Mouse (Mus musculus) neural tube, postnatal 0 days (tissue): Measurements from ENCODE around the gene 0610012G03Rik. TPM values are rescaled to one million over a fixed set of nuclear protein-coding genes. Genes with fewer than 3 reads are reported as not detected.

ENCODE experiments used
- microRNA-seq: library from miRNA; unstranded; fragments of <30 nt; microRNA quantifications from one replicate; pipeline ENCODE4, GENCODE M21; 2016
- polyA plus RNA-seq: library from polyadenylated mRNA; unstranded; fragments of >200 nt; fragmentation: Nextera tagmentation; extraction: Ambion mirVana; gene quantifications from 2 replicates; pipeline ENCODE4 v1.2.1, GENCODE M21; 2015

The 0610012G03Rik gene
- polyA plus RNA-seq = 142 and 153 TPM in 2 replicates

DNA sequence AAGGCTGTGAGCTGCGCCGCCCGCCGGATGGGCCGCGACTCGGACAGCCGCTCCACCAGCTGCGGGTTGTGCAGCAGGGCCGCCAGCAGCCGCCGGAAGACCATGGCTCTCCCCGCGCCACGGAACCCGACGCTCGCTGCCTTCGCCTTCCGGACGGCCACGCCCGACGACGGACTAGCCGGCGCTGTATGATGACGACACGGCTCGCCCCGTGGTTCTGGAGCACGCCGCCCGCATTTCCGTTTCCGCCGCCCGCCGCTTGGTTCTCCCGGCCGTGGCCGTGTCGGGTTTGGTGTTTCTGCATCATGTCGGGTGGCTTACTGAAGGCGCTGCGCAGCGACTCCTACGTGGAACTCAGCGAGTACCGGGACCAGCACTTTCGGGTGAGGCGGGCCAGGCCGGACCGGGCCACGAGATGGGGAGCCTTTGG, at the start of gene 0610012G03Rik, which contains the start of gene Ncbp2:
0610012G03Rik (minus strand) TSS at position 150 of the 430 bp plus-strand sequence.
Ncbp2 (plus strand) TSS at position 169 of the 430 bp plus-strand sequence.

DNA sequence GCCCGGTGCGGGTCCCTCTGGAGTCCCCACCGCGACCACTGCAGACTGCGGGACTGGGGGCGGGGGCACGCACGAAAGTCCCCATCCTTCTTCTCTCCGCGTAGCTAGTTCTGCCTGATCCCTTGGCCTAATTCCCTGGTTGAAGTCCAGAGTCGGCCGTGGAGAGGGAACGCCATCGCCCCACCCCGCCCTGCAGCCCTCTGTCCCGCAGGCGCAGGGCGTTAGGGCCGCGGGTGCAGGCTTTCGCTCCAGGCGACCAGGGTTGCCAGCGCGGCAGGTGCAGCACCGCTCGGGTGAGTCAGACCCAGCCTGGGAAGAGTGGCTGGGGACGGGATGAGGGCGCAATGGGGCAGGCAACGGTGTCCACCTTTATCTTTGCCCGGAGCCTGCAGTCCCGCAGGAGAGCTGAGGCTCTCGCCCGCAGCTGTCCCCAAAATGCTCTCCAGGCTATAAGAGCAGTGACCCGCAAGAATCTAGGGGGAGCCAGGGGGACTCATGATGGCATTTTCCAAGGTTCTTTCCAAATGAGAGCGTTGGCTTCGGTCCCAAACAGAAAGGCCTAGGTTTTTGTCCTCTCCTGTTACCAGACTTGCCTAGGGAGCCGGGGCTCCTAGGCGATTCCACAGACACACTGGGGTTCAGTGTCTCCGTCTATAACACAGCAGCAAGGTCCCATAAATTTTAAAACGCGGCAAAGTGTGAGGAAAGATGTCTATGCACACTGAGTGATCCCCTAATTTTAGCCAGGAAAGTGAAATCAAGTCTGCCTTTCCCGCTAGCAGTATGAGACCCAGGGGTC, 14.3 kb downstream of the 0610012G03Rik start, which contains the start of gene Pigz:
Pigz (plus strand) TSS at position 101 of the 799 bp plus-strand sequence.

Small RNAs within 50 kb of the gene (microRNA-seq; reads per million reads assigned to microRNA genes)
- gene Gm26269 = not detected

Other genes starting within 250 kb of the 0610012G03Rik start
- 0.18 and 0.24 TPM in 2 replicates for gene Meltf, start 69.7 kb downstream of the 0610012G03Rik start, polyA plus RNA-seq
- gene Pigz, start 14.6 kb downstream of the 0610012G03Rik start, polyA plus RNA-seq = 6.4 and 7.2 TPM in 2 replicates
- gene Ncbp2, start within 50 bp of the 0610012G03Rik start, polyA plus RNA-seq = 63.9 and 69.2 TPM in 2 replicates
- gene Senp5, start 54.8 kb upstream of the 0610012G03Rik start, polyA plus RNA-seq = 10.3 and 10.7 TPM in 2 replicates
- 17.7 and 18.4 TPM in 2 replicates for gene Pak2, start 130.8 kb upstream of the 0610012G03Rik start, polyA plus RNA-seq
- 70.9 and 79.9 TPM in 2 replicates for gene Pigx, start 151.2 kb upstream of the 0610012G03Rik start, polyA plus RNA-seq
- 50.8 and 54.6 TPM in 2 replicates for gene Cep19, start 151.3 kb upstream of the 0610012G03Rik start, polyA plus RNA-seq
- 6.0 and 7.1 TPM in 2 replicates for gene Nrros, start 217.1 kb upstream of the 0610012G03Rik start, polyA plus RNA-seq
- not detected in 2 replicates for gene Bex6, start 231.3 kb upstream of the 0610012G03Rik start, polyA plus RNA-seq